Mouse (Mus musculus) cerebellum, adult 11-12 months (tissue): ENCODE data around the gene March2.
"Not testable (repeated sequence)": the region's sequence is repeated elsewhere in the genome, so short reads cannot be mapped to it uniquely, and the experiment has no call there.

Source experiments
- DNase-seq: peaks from one replicate; pipeline ENCODE4 v3.0.0; 2022

Gene March2

GRCm38 (mm10) chr17:33718384-33718881 is at the start of gene March2:
March2 (minus strand) TSS chr17:33718670.
- peak; percentile 96 for DNase-seq

- no peak for DNase-seq
Observed at GRCm38 (mm10) chr17:33766389-33766788, 47.9 kb upstream of the March2 start.

GRCm38 (mm10) chr17:33760255-33761165 is 42.0 kb upstream of the March2 start, which contains the start of gene Rab11b:
Rab11b (minus strand) TSS chr17:33760530.
- DNase-seq, result peak; percentile 100

GRCm38 (mm10) chr17:33759767-33760254 is 41.3 kb upstream of the March2 start:
- peak; percentile 88 for DNase-seq

GRCm38 (mm10) chr17:33757231-33757630 is 38.8 kb upstream of the March2 start:
- peak; percentile 42 for DNase-seq

GRCm38 (mm10) chr17:33756108-33756790 is 37.8 kb upstream of the March2 start:
- DNase-seq, result peak; percentile 27

- DNase-seq, result peak; percentile 18
Observed at GRCm38 (mm10) chr17:33755418-33756107, 37.1 kb upstream of the March2 start.

GRCm38 (mm10) chr17:33754656-33755055 is 36.2 kb upstream of the March2 start:
- no peak for DNase-seq

- DNase-seq, result no peak
Observed at GRCm38 (mm10) chr17:33752297-33752696, 33.8 kb upstream of the March2 start.

- DNase-seq, result no peak
Observed at GRCm38 (mm10) chr17:33751181-33751580, 32.7 kb upstream of the March2 start.

GRCm38 (mm10) chr17:33749451-33749850 is 31.0 kb upstream of the March2 start:
- no peak for DNase-seq

GRCm38 (mm10) chr17:33746011-33746410 is 27.5 kb upstream of the March2 start:
- DNase-seq, result no peak

GRCm38 (mm10) chr17:33744686-33745384 is 26.4 kb upstream of the March2 start:
- DNase-seq, result no peak

GRCm38 (mm10) chr17:33742420-33742819 is 23.9 kb upstream of the March2 start:
- no peak for DNase-seq

GRCm38 (mm10) chr17:33733526-33733925 is 15.1 kb upstream of the March2 start:
- DNase-seq, result not testable (repeated sequence)

- not testable (repeated sequence) for DNase-seq
Observed at GRCm38 (mm10) chr17:33732556-33733083, 14.2 kb upstream of the March2 start.

- DNase-seq, result no peak
Observed at GRCm38 (mm10) chr17:33729215-33729614, 10.7 kb upstream of the March2 start.

GRCm38 (mm10) chr17:33728396-33728795 is 9.9 kb upstream of the March2 start:
- no peak for DNase-seq

GRCm38 (mm10) chr17:33719736-33720378 is 1.4 kb upstream of the March2 start:
- DNase-seq, result no peak

GRCm38 (mm10) chr17:33718944-33719725 is 665 bp upstream of the March2 start:
- peak; percentile 12 for DNase-seq

- no peak for DNase-seq
Observed at GRCm38 (mm10) chr17:33717982-33718381, 488 bp downstream of the March2 start.
